Mouse (Mus musculus): Measurements from ENCODE around the gene Olfr248.

GRCm38 (mm10) chr1:174426180-174426986, 35.5 kb downstream of the Olfr248 start:
- peak; percentile 67; the same call in 1 of the 2 replicates for TF ChIP-seq JUND (IDR thresholded peaks at IDR 0.05; ENCODE audit: low read depth, low read length)
- TF ChIP-seq POLR2A (IDR thresholded peaks at IDR 0.05; ENCODE audit: control insufficient read depth in 1 of 2, insufficient read depth in 1 of 2, low read depth in 1 of 2, low read length in 2 of 2, poor library complexity in 1 of 2), result no peak
- TF ChIP-seq GABPA (IDR thresholded peaks at IDR 0.05; ENCODE audit: low read depth, low read length), result no peak
